Mouse (Mus musculus): Measurements from ENCODE around the gene Syce1l. TPM values are rescaled to one million over a fixed set of nuclear protein-coding genes. Genes with fewer than 3 reads are reported as not detected.

Syce1l gene
- polyA plus RNA-seq, 1 experiment from 2014 or later, result 0.17 TPM

DNA sequence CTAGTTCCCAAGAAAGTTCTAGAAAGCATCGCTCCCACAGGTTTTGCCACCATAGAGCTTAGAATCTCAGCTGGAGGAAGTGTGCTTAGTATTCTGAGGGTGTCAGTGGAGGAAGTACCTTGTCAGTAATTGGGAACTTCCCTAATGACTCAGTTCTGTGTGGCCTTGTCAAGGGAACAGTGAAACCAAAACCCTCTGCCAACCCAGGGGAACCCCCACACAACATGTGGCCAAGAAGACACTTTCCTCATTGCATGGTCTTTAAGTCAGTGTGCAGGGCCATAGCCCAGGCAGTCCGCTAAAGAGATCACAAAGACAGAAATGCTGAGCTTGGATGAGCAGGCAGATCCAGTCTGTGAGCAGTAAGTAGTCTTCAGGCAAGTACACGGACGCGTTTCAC is 13.1 kb downstream of the Syce1l start:
- DNase-seq (ENCODE audit: low spot score), result no peak

DNA sequence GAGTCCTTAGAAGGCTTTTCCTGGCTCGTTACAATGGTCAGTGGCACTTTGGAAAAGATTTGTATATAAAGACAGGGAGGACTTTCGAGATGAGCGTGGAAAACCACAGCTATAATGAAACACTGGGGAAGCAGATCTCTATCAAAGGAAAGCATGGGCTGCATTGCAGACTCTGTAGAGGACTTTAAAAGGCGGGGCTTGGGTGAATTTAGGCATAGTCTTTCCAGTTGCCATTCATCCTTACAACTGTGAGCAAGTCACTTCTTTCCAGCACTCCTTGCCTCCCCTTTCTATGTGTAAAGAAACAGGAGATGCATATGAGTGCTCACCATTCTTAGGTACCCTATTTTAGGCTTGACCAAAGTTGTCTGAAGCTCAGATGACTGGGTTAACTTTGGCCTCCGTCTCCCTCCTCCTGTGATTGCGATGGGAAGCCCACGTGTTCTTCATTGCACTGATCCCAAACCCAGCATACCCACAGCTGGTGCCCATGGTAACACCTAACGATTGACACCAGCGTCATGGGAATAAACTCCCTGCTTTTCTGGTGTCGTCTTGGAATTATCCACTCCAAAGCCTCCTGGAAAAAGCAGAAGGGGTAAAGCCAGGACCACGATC is 13.8 kb downstream of the Syce1l start:
- no peak overlapping the region for H3K4me3 ChIP-seq
- no peak overlapping the region for H3K27ac ChIP-seq (replicated peaks)
- H3K36me3 ChIP-seq, result no peaks in the 10 kb centered on the region
- DNase-seq (ENCODE audit: low spot score), result no peak
- H3K27me3 ChIP-seq (ENCODE audit: low read depth, poor library complexity, severe bottlenecking), result no peaks in the 10 kb centered on the region
- peaks cover 3% of the 10 kb centered on the region; the same call in 1 of the 2 replicates for H3K4me1 ChIP-seq
- no peaks in the 10 kb centered on the region for H3K9me3 ChIP-seq (replicated peaks)
- WGBS, result 85% methylated on average over 11 of the region's 11 CpGs

More for the DNA sequence above, 13.1 kb downstream of the Syce1l start:
- 93% methylated on average over 5 of the region's 5 CpGs for WGBS
- H3K4me1 ChIP-seq, result peaks cover 1% of the 10 kb centered on the region; the same call in 1 of the 2 replicates
- no peaks in the 10 kb centered on the region for H3K27me3 ChIP-seq (ENCODE audit: low read depth, poor library complexity, severe bottlenecking)
- H3K4me3 ChIP-seq, result no peak overlapping the region
- H3K36me3 ChIP-seq, result no peaks in the 10 kb centered on the region
- H3K27ac ChIP-seq (replicated peaks), result no peak overlapping the region
- no peaks in the 10 kb centered on the region for H3K9me3 ChIP-seq (replicated peaks)

DNA sequence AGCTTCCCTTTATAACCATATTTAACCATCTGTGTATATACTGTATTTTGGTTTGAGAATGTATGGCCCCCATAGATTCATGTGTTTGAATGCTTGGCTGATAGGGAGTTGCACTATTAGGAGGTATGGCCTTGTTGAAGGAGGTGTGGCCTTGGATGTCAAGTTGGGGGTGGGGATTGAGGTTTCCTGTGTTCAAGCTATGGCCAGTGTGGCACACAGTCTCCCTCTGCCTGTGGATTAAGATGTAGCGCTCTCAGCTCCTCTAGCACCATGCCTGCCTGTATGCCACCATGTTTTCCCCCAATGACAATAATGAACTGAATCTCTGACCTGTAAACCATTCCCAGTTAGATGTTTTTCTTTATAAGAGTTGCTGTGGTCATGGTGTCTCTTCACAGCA is 17.1 kb downstream of the Syce1l start:
- Histone ChIP-seq H3K4me3 (no peak overlapping the region), H3K36me3 (no peaks in the 10 kb centered on the region), H3K4me1 (peaks cover 8% of the 10 kb centered on the region), H3K27me3 (ENCODE audit: low read depth, poor library complexity, severe bottlenecking) (no peaks in the 10 kb centered on the region), H3K27ac (replicated peaks) (no peak overlapping the region), H3K9me3 (replicated peaks) (no peaks in the 10 kb centered on the region)
- WGBS, result 88% methylated on average over 1 of the region's 1 CpGs
- no peak for DNase-seq (ENCODE audit: low spot score)

DNA sequence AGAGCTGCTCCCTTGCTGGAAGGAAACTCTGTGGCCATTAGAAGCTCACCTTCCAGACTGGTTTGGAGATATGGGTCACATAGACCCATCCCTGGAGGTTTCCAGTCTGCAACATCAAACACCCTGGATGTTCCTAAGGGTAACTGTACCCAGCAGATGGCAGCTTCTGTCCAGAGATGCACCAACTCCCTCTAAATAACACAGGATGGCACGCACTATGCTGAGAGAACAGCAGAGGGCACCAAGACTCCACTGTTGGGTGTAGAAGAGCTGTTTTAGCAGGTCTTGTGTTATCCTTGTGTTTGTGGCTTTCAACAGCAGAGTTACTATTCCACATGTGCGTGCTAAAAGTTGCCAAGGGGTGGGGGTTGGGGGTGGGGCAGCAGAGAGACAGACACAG is 21.5 kb downstream of the Syce1l start:
- Histone ChIP-seq H3K27ac (replicated peaks) (no peak overlapping the region), H3K4me1 (peaks cover 14% of the 10 kb centered on the region), H3K36me3 (no peaks in the 10 kb centered on the region), H3K4me3 (no peak overlapping the region), H3K27me3 (ENCODE audit: low read depth, poor library complexity, severe bottlenecking) (no peaks in the 10 kb centered on the region), H3K9me3 (replicated peaks) (no peaks in the 10 kb centered on the region)
- DNase-seq (ENCODE audit: low spot score), result peak; percentile 77
- WGBS, result 12% methylated on average over 2 of the region's 2 CpGs

DNA sequence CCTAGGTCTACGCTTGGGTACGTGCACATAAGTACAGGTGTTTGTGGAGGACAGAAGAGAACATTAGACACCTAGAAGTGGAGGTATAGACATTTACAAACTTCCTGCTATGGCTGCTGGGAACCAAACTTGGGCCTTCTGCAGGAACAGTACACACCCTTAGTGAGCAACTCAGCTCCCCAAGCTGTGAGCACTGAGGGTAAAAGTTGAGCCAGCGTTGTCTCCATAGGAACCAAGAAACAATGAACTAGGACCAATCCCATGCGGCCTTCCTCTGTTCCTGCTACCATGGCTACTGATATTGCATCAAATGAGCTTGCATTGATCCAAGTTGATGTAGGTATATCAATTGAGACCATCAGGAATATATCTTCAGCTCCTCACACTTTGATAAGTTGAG is 22.0 kb downstream of the Syce1l start:
- Histone ChIP-seq H3K36me3 (no peaks in the 10 kb centered on the region), H3K27ac (replicated peaks) (no peak overlapping the region), H3K4me3 (no peak overlapping the region), H3K4me1 (peaks cover 14% of the 10 kb centered on the region), H3K27me3 (ENCODE audit: low read depth, poor library complexity, severe bottlenecking) (no peaks in the 10 kb centered on the region), H3K9me3 (replicated peaks) (no peaks in the 10 kb centered on the region)
- 59% methylated on average over 4 of the region's 4 CpGs for WGBS
- peak; percentile 22 for DNase-seq (ENCODE audit: low spot score)

DNA sequence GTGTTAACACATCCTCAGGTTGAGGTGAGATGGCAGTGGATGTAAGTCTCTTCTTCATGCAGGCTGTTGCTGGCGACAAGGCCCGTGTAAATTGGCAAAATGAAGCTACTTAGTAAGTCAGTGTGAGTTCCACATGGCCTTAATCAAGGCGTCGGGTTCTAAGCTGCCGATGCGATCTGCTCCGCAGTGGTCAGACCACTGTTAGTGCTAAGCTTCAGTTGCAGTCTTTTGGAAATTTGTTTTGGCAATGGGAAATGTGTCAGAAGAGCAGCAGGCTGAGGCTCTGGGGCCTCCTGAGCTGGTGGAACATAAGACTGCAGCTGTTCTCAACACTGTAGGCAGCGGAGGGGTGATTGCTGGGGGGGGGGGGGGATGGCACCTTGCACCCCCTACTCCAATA is 22.9 kb downstream of the Syce1l start:
- Histone ChIP-seq H3K27ac (replicated peaks) (no peak overlapping the region), H3K36me3 (no peaks in the 10 kb centered on the region), H3K9me3 (replicated peaks) (no peaks in the 10 kb centered on the region), H3K4me1 (peaks cover 14% of the 10 kb centered on the region), H3K27me3 (ENCODE audit: low read depth, poor library complexity, severe bottlenecking) (no peaks in the 10 kb centered on the region), H3K4me3 (no peak overlapping the region)
- DNase-seq (ENCODE audit: low spot score), result no peak
- 84% methylated on average over 8 of the region's 8 CpGs for WGBS

DNA sequence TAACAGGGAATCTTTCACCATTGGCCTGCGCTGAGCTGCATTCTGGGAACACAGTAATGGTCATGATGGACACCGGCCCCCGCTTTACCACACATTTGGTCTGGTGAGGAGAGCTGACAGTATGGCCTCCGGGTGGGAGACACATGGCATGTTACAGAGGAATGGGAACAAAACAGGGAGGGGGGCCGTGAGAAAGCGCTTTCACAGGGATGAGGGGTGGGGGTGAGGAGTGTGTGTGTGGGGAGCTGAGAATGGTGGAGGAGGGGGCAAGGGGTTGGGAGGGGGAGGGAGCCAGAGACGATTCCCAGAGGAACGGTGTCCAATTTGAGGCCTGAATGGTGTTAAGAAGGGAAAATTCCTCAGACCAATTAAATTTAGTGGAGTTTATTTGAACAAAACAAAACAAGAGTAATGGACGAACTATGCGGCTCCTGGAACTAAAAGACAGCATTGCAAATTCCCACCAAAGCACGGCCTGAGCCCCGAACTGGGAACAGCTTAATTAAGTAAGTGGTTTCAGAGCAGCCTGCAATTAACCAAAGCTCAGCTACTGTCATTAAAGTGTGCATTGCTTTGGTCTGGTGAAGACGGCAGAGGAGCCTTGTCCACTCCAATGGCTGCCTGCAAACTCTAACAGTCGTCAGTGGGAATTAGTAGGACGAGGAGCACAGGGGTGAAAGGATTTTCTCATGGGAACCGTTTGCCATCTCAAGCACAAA is 23.9 kb downstream of the Syce1l start:
- no peaks in the 10 kb centered on the region for H3K36me3 ChIP-seq

DNA sequence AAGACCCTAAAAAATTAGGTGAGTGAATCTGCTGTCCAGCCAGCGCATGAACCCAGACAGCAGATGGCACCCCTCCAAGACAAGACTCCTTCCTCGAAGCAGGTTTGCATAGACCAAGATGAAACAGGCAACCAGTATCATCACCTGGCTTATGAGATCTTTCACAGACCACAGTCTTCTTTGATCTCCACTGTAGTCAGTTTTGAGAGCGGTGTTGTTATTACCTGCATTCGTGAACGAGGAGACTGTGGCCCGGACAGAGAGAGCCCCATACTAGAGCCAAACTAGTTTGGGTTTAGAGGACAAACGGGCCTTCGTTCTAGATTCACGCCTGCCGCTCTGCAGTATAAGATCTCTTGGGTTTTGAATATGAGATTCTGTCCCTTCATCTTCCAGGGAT is 26.9 kb downstream of the Syce1l start:
- H3K4me1 ChIP-seq, result peaks cover 22% of the 10 kb centered on the region
- no peaks in the 10 kb centered on the region for H3K36me3 ChIP-seq
- DNase-seq (ENCODE audit: low spot score), result no peak
- no peaks in the 10 kb centered on the region for H3K27me3 ChIP-seq (ENCODE audit: low read depth, poor library complexity, severe bottlenecking)
- WGBS, result 90% methylated on average over 10 of the region's 10 CpGs
- H3K4me3 ChIP-seq, result no peak overlapping the region
- no peak overlapping the region for H3K27ac ChIP-seq (replicated peaks)
- no peaks in the 10 kb centered on the region for H3K9me3 ChIP-seq (replicated peaks)

More for the DNA sequence above, 23.9 kb downstream of the Syce1l start:
- no peak for DNase-seq (ENCODE audit: low spot score)
- Histone ChIP-seq H3K9me3 (replicated peaks) (no peaks in the 10 kb centered on the region), H3K4me1 (peaks cover 11% of the 10 kb centered on the region), H3K4me3 (no peak overlapping the region), H3K27me3 (ENCODE audit: low read depth, poor library complexity, severe bottlenecking) (no peaks in the 10 kb centered on the region), H3K27ac (replicated peaks) (peak overlapping the region; percentile 5; the same call in 1 of the 2 replicates)
- 77% methylated on average over 16 of the region's 16 CpGs for WGBS

DNA sequence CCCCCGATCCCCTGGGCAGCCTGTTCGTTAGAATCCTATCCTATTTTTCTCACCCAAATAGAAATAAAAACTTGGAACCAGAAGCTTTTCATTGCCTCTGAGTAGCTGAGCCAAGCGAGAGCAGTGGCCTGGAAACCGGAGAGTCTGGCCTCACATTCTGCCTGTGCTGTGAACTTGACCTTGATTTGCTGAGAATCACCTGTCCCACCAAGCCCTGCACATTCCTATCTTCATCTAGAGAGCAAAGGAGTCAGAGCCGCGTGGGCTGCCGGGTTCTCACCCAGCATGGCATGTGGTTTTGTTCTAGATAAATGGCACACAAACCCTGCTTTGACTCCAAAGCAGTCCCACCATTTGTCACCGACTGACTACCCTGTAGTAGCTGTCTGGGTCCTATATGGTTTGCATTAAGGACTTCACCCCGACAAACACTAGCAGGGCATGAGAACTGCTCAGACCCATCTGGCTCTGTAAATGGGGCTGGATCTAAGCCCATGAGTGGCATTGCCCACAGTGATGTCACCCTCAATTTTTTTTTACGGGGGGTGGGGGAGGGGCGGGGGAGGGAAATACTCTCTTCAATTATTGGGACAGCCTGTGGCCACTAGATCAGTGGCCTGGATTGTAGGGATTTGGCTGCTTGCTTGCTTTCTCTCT is 29.7 kb downstream of the Syce1l start:
- Histone ChIP-seq H3K4me3 (no peak overlapping the region), H3K36me3 (no peaks in the 10 kb centered on the region), H3K9me3 (replicated peaks) (no peaks in the 10 kb centered on the region), H3K27ac (replicated peaks) (no peak overlapping the region), H3K27me3 (ENCODE audit: low read depth, poor library complexity, severe bottlenecking) (no peaks in the 10 kb centered on the region), H3K4me1 (peaks cover 14% of the 10 kb centered on the region)
- 88% methylated on average over 11 of the region's 11 CpGs for WGBS
- no peak for DNase-seq (ENCODE audit: low spot score)

DNA sequence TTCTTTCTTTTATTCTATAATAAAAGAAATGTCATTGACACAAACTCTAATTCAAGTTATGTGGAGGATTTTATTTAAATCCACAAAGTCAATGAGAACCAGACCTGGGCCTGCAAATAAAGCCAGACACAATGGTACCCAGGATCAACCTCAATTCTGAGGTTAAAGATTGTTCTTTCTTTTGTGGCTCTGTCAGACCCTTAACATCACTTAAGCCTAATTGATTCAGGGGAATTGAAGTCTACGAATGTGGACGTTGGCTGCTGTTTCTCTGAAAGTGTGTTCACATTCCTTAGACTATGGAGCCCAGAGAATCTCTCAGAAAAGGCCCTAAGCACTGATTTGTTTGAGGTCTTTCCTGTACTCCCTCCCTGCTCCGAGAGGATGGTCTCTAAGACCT is 30.3 kb downstream of the Syce1l start:
- no peak for DNase-seq (ENCODE audit: low spot score)
- 39% methylated on average over 3 of the region's 3 CpGs for WGBS

DNA sequence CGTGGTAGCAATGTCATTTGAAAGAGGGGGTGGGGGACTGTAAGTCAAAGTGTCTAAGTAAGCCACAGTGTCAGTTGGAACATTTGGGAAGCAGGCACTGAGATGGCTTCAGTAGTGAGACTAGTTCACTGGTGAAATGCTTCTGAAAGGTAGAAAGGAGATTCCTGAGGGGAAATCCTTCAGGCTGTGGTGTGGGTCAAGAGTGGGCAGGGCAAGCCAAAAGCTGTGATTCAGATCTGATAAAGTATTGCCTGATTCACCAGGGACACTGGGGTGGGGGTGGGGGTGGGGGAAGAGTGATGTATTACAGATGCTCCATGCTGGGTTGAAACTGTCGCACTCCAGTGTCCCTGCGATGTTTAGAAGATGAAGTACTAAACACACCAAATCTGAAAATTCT is 31.6 kb downstream of the Syce1l start:
- Histone ChIP-seq H3K9me3 (replicated peaks) (no peaks in the 10 kb centered on the region), H3K36me3 (no peaks in the 10 kb centered on the region), H3K27ac (replicated peaks) (no peak overlapping the region), H3K4me3 (no peak overlapping the region), H3K4me1 (peaks cover 14% of the 10 kb centered on the region), H3K27me3 (ENCODE audit: low read depth, poor library complexity, severe bottlenecking) (no peaks in the 10 kb centered on the region)
- 89% methylated on average over 3 of the region's 3 CpGs for WGBS
- no peak for DNase-seq (ENCODE audit: low spot score)

More for the DNA sequence above, 30.3 kb downstream of the Syce1l start:
- Histone ChIP-seq H3K4me3 (no peak overlapping the region), H3K36me3 (no peaks in the 10 kb centered on the region), H3K9me3 (replicated peaks) (no peaks in the 10 kb centered on the region), H3K27ac (replicated peaks) (no peak overlapping the region), H3K27me3 (ENCODE audit: low read depth, poor library complexity, severe bottlenecking) (no peaks in the 10 kb centered on the region), H3K4me1 (peaks cover 14% of the 10 kb centered on the region)

DNA sequence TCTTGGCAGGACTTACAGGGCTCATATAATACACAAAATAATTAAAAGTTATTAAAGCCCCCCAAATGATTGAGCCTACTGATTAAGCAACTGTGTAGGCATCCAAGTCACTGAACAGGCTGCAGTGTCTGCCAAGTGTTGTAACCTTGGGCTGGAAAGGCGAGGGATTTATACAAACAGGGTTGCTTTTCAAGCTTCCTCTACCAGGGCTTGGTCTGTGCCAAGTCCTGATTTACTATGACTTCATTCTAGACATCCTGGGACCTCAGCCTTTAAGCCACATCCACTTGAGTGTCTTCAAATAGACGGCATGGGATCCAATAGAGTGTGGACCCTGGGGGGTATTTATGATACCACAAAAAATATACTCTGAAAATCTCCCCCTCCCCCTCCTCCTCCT is 32.3 kb downstream of the Syce1l start:
- no peak for DNase-seq (ENCODE audit: low spot score)
- Histone ChIP-seq H3K27ac (replicated peaks) (no peak overlapping the region), H3K4me3 (no peak overlapping the region), H3K27me3 (ENCODE audit: low read depth, poor library complexity, severe bottlenecking) (no peaks in the 10 kb centered on the region), H3K36me3 (no peaks in the 10 kb centered on the region), H3K4me1 (peaks cover 14% of the 10 kb centered on the region), H3K9me3 (replicated peaks) (no peaks in the 10 kb centered on the region)
- WGBS, result 90% methylated on average over 2 of the region's 2 CpGs

DNA sequence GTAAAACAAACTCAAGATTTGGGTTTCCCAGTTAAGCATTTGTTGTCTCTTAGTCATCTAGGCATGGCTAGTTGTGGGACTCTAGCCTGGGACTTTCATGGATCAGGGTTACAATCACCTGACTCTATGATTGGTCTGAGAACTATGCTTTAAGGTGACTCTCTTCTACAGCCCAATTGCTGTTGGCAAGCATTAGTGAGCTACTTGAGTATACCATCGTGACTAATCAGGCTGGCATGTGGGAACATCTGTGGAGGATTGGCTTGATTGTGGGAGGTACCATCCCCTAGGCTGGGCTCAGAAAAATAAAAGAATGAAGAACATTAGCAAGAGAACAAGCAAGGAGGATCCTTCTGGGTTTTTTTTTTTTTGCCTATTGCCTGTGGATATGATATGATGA is 33.8 kb downstream of the Syce1l start:
- Histone ChIP-seq H3K9me3 (replicated peaks) (no peaks in the 10 kb centered on the region), H3K36me3 (no peaks in the 10 kb centered on the region), H3K4me3 (no peak overlapping the region), H3K27me3 (ENCODE audit: low read depth, poor library complexity, severe bottlenecking) (no peaks in the 10 kb centered on the region), H3K27ac (replicated peaks) (no peak overlapping the region), H3K4me1 (peaks cover 14% of the 10 kb centered on the region)
- 92% methylated on average over 1 of the region's 1 CpGs for WGBS
- DNase-seq (ENCODE audit: low spot score), result no peak

Measured in midbrain, embryonic 10.5 days (tissue).